Mouse (Mus musculus): ENCODE measurements around the gene Hmgb3. TPM values are rescaled to one million over a fixed set of nuclear protein-coding genes. Genes with fewer than 3 reads are reported as not detected.

Gene Hmgb3
- polyA plus RNA-seq, 1 experiment from 2014 or later = 227 TPM

Other genes with a start within 250 kb of the Hmgb3 start
- 11.5 and 12.5 TPM in 2 replicates for gene Mtmr1, start 191.2 kb upstream of the Hmgb3 start, polyA plus RNA-seq (2015; fragmentation: Nextera tagmentation; extraction: Ambion mirVana)
- 24.9 and 25.6 TPM in 2 replicates for gene Cd99l2, start 63.1 kb upstream of the Hmgb3 start, polyA plus RNA-seq (2015; fragmentation: Nextera tagmentation; extraction: Ambion mirVana)
- 0.87 and 1.1 TPM in 2 replicates for gene Gpr50, start 107.7 kb downstream of the Hmgb3 start, polyA plus RNA-seq (2015; fragmentation: Nextera tagmentation; extraction: Ambion mirVana)